Mouse (Mus musculus): Measurements from ENCODE around the gene Ppp1r21.

DNA sequence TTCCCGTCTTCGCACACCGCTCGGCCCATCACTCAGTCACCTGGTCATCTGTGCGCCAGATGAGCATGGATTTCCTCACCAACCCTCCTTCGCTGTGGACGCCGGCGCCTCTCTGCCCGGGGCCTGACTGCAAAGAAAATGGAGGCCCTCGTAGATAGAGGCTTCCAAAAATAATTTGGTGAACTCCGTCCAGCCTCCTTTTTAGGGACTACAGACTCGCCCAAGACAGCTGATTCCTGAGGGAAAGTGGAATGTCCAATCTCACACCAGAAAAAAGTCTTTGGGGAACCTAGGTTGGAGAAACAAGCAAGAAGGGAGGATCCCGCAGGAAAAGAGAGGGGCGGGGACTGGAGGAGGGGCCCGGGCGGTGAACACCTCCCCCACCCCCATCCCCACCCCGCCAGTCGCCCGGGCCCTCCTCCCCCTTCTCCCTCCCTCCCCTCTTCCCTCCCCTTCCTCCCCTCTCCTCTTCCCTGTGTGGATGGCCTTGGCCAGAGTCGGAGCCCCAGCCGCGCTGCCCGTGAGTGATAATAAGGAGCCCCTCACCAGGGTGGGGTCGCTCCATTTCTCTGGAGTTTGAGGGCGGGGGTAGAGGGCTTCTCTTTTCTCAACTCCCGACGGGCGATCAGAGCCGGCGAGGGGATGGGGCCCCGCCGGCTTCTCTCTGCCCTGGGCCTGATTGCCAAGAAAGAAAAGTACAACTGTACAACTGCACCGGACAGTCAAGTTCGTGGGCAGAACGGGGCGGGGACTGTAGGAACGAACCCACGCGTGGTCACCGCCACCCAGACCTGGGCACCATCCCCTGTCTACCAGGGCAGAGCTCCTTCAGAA is 67.5 kb downstream of the Ppp1r21 start, which contains the start of gene Ston1:
- TF ChIP-seq CTCF (IDR thresholded peaks at IDR 0.05; ENCODE audit: low read depth, low read length) (no peak), TAL1 (conservative IDR thresholded peaks at IDR 0.05; ENCODE audit: low read depth, low read length) (no peak), GATA1 (IDR thresholded peaks at IDR 0.05; ENCODE audit: borderline replicate concordance, low read length) (no peak)
